Mouse (Mus musculus) erythroblast, embryonic 14.5 days (primary cell): Measurements from ENCODE around the gene Ncam1. TPM values are rescaled to one million over a fixed set of nuclear protein-coding genes. Genes with fewer than 3 reads are reported as not detected.

Experiments
- H3K27me3 ChIP-seq: 2 replicates; pipeline ENCODE4 v1.6.1; 2012; ENCODE audit warnings: inconsistent platforms; ENCODE audit not compliant: control insufficient read depth
- H3K36me3 ChIP-seq: 2 replicates; pipeline ENCODE4 v1.6.1; 2012; ENCODE audit warnings: mild to moderate bottlenecking, inconsistent platforms; ENCODE audit not compliant: control insufficient read depth
- H3K4me1 ChIP-seq: 2 replicates; pipeline ENCODE4 v1.6.1; 2012; ENCODE audit warnings: inconsistent platforms; ENCODE audit not compliant: control insufficient read depth
- H3K4me3 ChIP-seq: replicated peaks from 2 replicates; pipeline ENCODE3; 2012; ENCODE audit warnings: moderate library complexity, mild to moderate bottlenecking, inconsistent platforms
- H3K9me3 ChIP-seq: 2 replicates; pipeline ENCODE4 v1.6.1; 2012; ENCODE audit warnings: low read length, inconsistent platforms, mixed read lengths; ENCODE audit not compliant: control insufficient read depth
- GATA1 ChIP-seq: IDR thresholded peaks from 2 replicates; pipeline ENCODE4 v1.6.1; 2012; ENCODE audit warnings: low read length, inconsistent platforms, mixed read lengths
- TAL1 ChIP-seq: IDR thresholded peaks from 3 replicates; pipeline ENCODE4 v1.6.1; 2012; ENCODE audit warnings: low read length, inconsistent platforms, mixed read lengths
- polyA plus RNA-seq: library from polyadenylated mRNA; stranded (reverse); fragments of >175 nt; gene quantifications from 2 replicates; pipeline ENCODE4 v1.2.3, GENCODE M21; 2012

Ncam1 gene
- polyA plus RNA-seq, 1 experiment = 0.01 TPM

GRCm38 (mm10) chr9:49672646-49673199, 126.0 kb downstream of the Ncam1 start:
- Histone ChIP-seq H3K36me3 (no peaks in the 10 kb centered on the region), H3K4me1 (no peaks in the 10 kb centered on the region), H3K4me3 (no peak overlapping the region), H3K9me3 (no peaks in the 10 kb centered on the region), H3K27me3 (no peaks in the 10 kb centered on the region)
- TF ChIP-seq TAL1 (no peak), GATA1 (no peak)

- TF ChIP-seq GATA1 (no peak), TAL1 (no peak)
- Histone ChIP-seq H3K27me3 (no peaks in the 10 kb centered on the region), H3K9me3 (peaks cover 5% of the 10 kb centered on the region), H3K4me3 (no peak overlapping the region), H3K4me1 (no peaks in the 10 kb centered on the region), H3K36me3 (no peaks in the 10 kb centered on the region)
Measured at GRCm38 (mm10) chr9:49667066-49667465, 131.7 kb downstream of the Ncam1 start.

GRCm38 (mm10) chr9:49665361-49665760, 133.4 kb downstream of the Ncam1 start:
- TF ChIP-seq TAL1 (no peak), GATA1 (no peak)
- H3K27me3 ChIP-seq = no peaks in the 10 kb centered on the region
- H3K36me3 ChIP-seq = no peaks in the 10 kb centered on the region
- no peaks in the 10 kb centered on the region for H3K4me1 ChIP-seq
- H3K9me3 ChIP-seq = peaks cover 5% of the 10 kb centered on the region
- no peak overlapping the region for H3K4me3 ChIP-seq

- Histone ChIP-seq H3K27me3 (no peaks in the 10 kb centered on the region), H3K4me1 (no peaks in the 10 kb centered on the region), H3K36me3 (no peaks in the 10 kb centered on the region), H3K9me3 (peaks cover 5% of the 10 kb centered on the region), H3K4me3 (no peak overlapping the region)
- TF ChIP-seq TAL1 (no peak), GATA1 (no peak)
Measured at GRCm38 (mm10) chr9:49663927-49664320, 134.8 kb downstream of the Ncam1 start.

DNA sequence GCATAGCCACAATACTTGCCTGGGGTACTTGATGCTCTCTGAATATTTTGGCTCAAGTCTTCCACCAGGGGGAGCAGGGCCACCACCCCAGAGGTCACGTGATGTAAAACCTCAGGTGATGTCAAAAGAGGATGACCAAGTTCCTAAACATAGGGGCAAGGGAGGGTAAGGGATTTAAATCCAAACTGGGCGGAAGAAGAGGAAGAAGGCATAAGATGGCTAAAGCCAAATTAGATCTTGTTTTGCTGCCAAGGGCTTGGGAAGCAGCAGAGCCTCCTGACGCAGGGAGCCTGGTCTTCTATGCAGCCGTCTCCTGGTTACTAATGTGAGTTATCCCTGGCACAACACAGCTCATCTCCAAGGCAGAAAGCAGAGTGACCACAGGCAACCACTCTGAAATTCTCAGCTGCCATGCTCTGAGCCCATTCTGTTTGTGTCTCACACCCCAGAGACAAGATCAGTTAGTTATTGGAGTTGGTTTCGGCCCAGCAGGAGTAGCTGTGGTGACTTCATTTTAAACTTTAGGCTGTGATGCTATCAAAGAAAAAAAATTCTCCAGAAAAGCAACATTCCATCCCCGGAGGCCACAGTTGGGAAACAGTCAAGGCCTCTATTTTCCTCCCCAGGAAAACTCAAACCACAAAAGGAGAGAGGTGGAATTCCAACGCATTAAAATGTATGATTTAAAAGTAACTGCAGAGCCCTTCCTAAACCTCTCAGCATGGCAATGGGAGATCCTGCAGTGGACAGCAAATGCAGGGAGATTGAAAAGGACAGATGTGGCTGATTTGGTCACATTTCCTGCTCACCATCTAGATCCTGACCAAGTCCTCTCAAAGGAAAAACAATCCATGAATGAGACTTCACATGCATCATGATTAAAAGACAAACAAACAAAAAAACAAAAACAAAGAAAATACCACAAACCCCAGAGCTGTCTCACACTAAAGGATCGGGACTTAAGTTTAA, 135.5 kb downstream of the Ncam1 start:
- peaks cover 5% of the 10 kb centered on the region for H3K9me3 ChIP-seq
- H3K4me1 ChIP-seq = no peaks in the 10 kb centered on the region
- no peaks in the 10 kb centered on the region for H3K36me3 ChIP-seq
- no peak overlapping the region for H3K4me3 ChIP-seq
- H3K27me3 ChIP-seq = no peaks in the 10 kb centered on the region
- no peak for TF ChIP-seq TAL1
- no peak for TF ChIP-seq GATA1

DNA sequence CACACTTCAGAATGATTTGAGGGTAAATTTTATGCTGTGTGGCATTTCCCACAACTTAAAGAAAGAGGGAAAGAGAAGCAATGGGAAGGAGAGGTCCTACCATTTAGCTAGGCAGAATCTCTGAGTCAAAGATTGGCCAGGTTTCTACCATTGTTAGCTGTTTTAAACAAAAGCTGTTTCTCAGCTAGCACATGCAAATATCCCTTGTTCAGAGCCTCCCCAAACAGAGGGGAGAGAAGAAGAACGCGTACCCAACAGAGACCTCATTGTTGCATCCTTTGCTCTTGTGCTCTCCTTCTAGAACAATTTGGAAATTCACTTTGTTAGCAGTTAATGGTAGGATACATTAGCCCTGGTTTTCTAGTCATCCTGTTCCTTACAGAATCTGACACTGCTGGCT, 137.2 kb downstream of the Ncam1 start:
- TF ChIP-seq GATA1 = no peak
- TF ChIP-seq TAL1 = no peak
- Histone ChIP-seq H3K9me3 (peaks cover 2% of the 10 kb centered on the region; the same call in 1 of the 2 replicates), H3K4me1 (no peaks in the 10 kb centered on the region), H3K36me3 (no peaks in the 10 kb centered on the region), H3K4me3 (no peak overlapping the region), H3K27me3 (no peaks in the 10 kb centered on the region)

GRCm38 (mm10) chr9:49658381-49658856, 140.3 kb downstream of the Ncam1 start:
- Histone ChIP-seq H3K9me3 (peaks cover 5% of the 10 kb centered on the region), H3K27me3 (no peaks in the 10 kb centered on the region), H3K4me3 (no peak overlapping the region), H3K4me1 (no peaks in the 10 kb centered on the region), H3K36me3 (no peaks in the 10 kb centered on the region)
- TF ChIP-seq TAL1 = no peak
- no peak for TF ChIP-seq GATA1

DNA sequence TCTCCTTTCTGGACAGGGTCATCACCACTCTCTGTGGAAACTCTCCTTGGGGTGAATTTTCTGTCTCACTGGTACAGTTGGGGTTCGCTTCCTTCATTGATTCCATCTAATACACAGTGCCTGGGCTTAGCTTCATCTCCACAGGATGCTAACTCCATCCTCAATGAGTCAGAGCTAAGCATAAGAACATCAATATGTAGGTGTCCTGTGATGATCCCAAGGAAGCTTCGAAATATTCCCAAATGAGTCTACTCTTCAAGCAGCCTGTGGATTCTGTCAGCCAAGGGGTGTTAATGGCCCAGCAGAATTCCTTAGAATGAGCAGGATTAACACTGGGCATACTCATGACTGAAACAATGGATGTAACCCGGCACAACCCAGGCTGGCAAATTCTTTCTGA, 144.3 kb downstream of the Ncam1 start:
- Histone ChIP-seq H3K27me3 (no peaks in the 10 kb centered on the region), H3K4me1 (no peaks in the 10 kb centered on the region), H3K9me3 (peaks cover 2% of the 10 kb centered on the region; the same call in 1 of the 2 replicates), H3K4me3 (no peak overlapping the region), H3K36me3 (no peaks in the 10 kb centered on the region)
- no peak for TF ChIP-seq GATA1
- TF ChIP-seq TAL1 = no peak
